Mouse (Mus musculus) CH12.LX (cell line): ENCODE results near the gene Oxct1.

Experiments
- CTCF ChIP-seq, 2 experiments: IDR thresholded peaks in 1 of 2; conservative IDR thresholded peaks in 1 of 2; 2 replicates each; pipeline ENCODE4 v1.5.1; 2011 to 2012; ENCODE audit warnings: low read depth in 2 of 2, low read length in 2 of 2, improper control_type of control experiment in 1 of 2, inconsistent platforms in 1 of 2, mild to moderate bottlenecking in 1 of 2, moderate library complexity in 1 of 2
- EP300 ChIP-seq: IDR thresholded peaks from 2 replicates; pipeline ENCODE4 v1.6.1; 2011; ENCODE audit warnings: low read length, improper control_type of control experiment
- MAFK ChIP-seq: IDR thresholded peaks from 2 replicates; pipeline ENCODE4 v1.6.1; 2011; ENCODE audit warnings: low read length, improper control_type of control experiment; ENCODE audit not compliant: insufficient replicate concordance
- USF1 ChIP-seq: IDR thresholded peaks from 2 replicates; pipeline ENCODE4 v1.6.1; 2014; ENCODE audit warnings: low read depth, mild to moderate bottlenecking, inconsistent platforms, low read length, improper control_type of control experiment
- USF2 ChIP-seq: conservative IDR thresholded peaks from 2 replicates; pipeline ENCODE4 v1.6.1; 2011; ENCODE audit warnings: low read depth, low read length, improper control_type of control experiment

DNA sequence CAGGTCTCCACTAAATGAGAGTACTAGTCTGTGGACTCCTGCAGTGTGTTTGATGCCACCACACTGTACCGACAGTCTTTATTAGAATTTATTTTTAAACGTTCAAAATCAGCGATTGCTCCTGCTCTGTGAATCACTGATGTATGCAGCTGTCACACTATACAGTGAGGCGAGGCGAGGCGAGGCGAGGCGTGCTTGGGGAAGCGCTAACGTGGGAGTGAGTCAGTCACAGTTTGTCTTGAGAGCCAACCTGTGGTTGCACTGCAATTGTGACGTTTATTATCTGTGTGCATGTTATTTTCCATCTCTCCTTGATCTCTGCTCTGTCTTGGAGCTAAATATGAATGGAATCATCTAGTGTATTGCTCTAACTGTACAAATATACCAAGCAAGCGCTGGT, 113.3 kb downstream of the Oxct1 start:
- TF ChIP-seq CTCF (conservative IDR thresholded peaks at IDR 0.05 in 1 of 2, IDR thresholded peaks at IDR 0.05 in 1 of 2; ENCODE audit: low read depth in 2 of 2, low read length in 2 of 2) (no peak), MAFK (no peak), USF1 (no peak), USF2 (no peak), EP300 (no peak)
